Mouse (Mus musculus): ENCODE data around the gene Dcaf15. TPM values are rescaled to one million over a fixed set of nuclear protein-coding genes. Genes with fewer than 3 reads are reported as not detected.

Dcaf15 gene
- polyA plus RNA-seq, 1 experiment from 2014 or later = 19.2 TPM

GRCm38 (mm10) chr8:84087821-84088220, 16.7 kb downstream of the Dcaf15 start:
- Histone ChIP-seq H3K27ac (no peak overlapping the region), H3K27me3 (ENCODE audit: insufficient read depth, poor library complexity, severe bottlenecking) (peaks cover 10% of the 10 kb centered on the region; the same call in 1 of the 2 replicates), H3K4me3 (no peak overlapping the region), H3K9me3 (no peaks in the 10 kb centered on the region), H3K4me1 (replicated peaks) (peaks cover 23% of the 10 kb centered on the region), H3K36me3 (peaks cover 99% of the 10 kb centered on the region)
- DNase-seq (ENCODE audit: low spot score) = no peak
- WGBS = 96% methylated on average over 14 of the region's 14 CpGs

GRCm38 (mm10) chr8:84087156-84087555, 17.4 kb downstream of the Dcaf15 start:
- H3K27ac ChIP-seq = no peak overlapping the region
- no peak for DNase-seq (ENCODE audit: low spot score)
- no peaks in the 10 kb centered on the region for H3K9me3 ChIP-seq
- H3K36me3 ChIP-seq = peaks cover 99% of the 10 kb centered on the region
- peaks cover 23% of the 10 kb centered on the region for H3K4me1 ChIP-seq (replicated peaks)
- 83% methylated on average over 7 of the region's 7 CpGs for WGBS
- no peak overlapping the region for H3K4me3 ChIP-seq
- peaks cover 10% of the 10 kb centered on the region; the same call in 1 of the 2 replicates for H3K27me3 ChIP-seq (ENCODE audit: insufficient read depth, poor library complexity, severe bottlenecking)

- peak overlapping the region; percentile 46; the same call in 1 of the 2 replicates for H3K27ac ChIP-seq
- DNase-seq (ENCODE audit: low spot score) = peak; percentile 25
- no peaks in the 10 kb centered on the region for H3K9me3 ChIP-seq
- peaks cover 23% of the 10 kb centered on the region for H3K4me1 ChIP-seq (replicated peaks)
- H3K27me3 ChIP-seq (ENCODE audit: insufficient read depth, poor library complexity, severe bottlenecking) = peaks cover 10% of the 10 kb centered on the region; the same call in 1 of the 2 replicates
- peak overlapping the region; percentile 22 for H3K4me3 ChIP-seq
- 29% methylated on average over 42 of the region's 42 CpGs for WGBS
- H3K36me3 ChIP-seq = peaks cover 98% of the 10 kb centered on the region
These were observed 20.0 kb downstream of the Dcaf15 start for GRCm38 (mm10) chr8:84084341-84085115.

- Histone ChIP-seq H3K27me3 (ENCODE audit: insufficient read depth, poor library complexity, severe bottlenecking) (peaks cover 10% of the 10 kb centered on the region; the same call in 1 of the 2 replicates), H3K36me3 (peaks cover 98% of the 10 kb centered on the region), H3K4me3 (no peak overlapping the region), H3K4me1 (replicated peaks) (peaks cover 23% of the 10 kb centered on the region), H3K9me3 (no peaks in the 10 kb centered on the region), H3K27ac (peak overlapping the region; percentile 46; the same call in 1 of the 2 replicates)
- WGBS = 18% methylated on average over 8 of the region's 8 CpGs
- peak; percentile 73 for DNase-seq (ENCODE audit: low spot score)
These were observed 20.7 kb downstream of the Dcaf15 start for GRCm38 (mm10) chr8:84083829-84084241.

GRCm38 (mm10) chr8:84079206-84079605, 25.4 kb downstream of the Dcaf15 start:
- Histone ChIP-seq H3K27ac (no peak overlapping the region), H3K36me3 (peaks cover 96% of the 10 kb centered on the region), H3K9me3 (no peaks in the 10 kb centered on the region), H3K4me3 (no peak overlapping the region), H3K4me1 (replicated peaks) (peaks cover 28% of the 10 kb centered on the region), H3K27me3 (ENCODE audit: insufficient read depth, poor library complexity, severe bottlenecking) (no peaks in the 10 kb centered on the region)
- 84% methylated on average over 5 of the region's 5 CpGs for WGBS
- no peak for DNase-seq (ENCODE audit: low spot score)

- Histone ChIP-seq H3K36me3 (peaks cover 83% of the 10 kb centered on the region), H3K27ac (no peak overlapping the region), H3K4me1 (replicated peaks) (peaks cover 41% of the 10 kb centered on the region), H3K9me3 (no peaks in the 10 kb centered on the region), H3K4me3 (no peak overlapping the region), H3K27me3 (ENCODE audit: insufficient read depth, poor library complexity, severe bottlenecking) (no peaks in the 10 kb centered on the region)
- DNase-seq (ENCODE audit: low spot score) = no peak
- WGBS = 82% methylated on average over 3 of the region's 3 CpGs
These were observed 27.7 kb downstream of the Dcaf15 start for GRCm38 (mm10) chr8:84076849-84077248.

GRCm38 (mm10) chr8:84076412-84076811, 28.2 kb downstream of the Dcaf15 start:
- H3K4me1 ChIP-seq (replicated peaks) = peaks cover 46% of the 10 kb centered on the region
- H3K27ac ChIP-seq = no peak overlapping the region
- H3K9me3 ChIP-seq = no peaks in the 10 kb centered on the region
- H3K4me3 ChIP-seq = no peak overlapping the region
- DNase-seq (ENCODE audit: low spot score) = no peak
- peaks cover 81% of the 10 kb centered on the region for H3K36me3 ChIP-seq
- no peaks in the 10 kb centered on the region for H3K27me3 ChIP-seq (ENCODE audit: insufficient read depth, poor library complexity, severe bottlenecking)
- 90% methylated on average over 1 of the region's 1 CpGs for WGBS

GRCm38 (mm10) chr8:84073230-84073976, 31.2 kb downstream of the Dcaf15 start:
- DNase-seq (ENCODE audit: low spot score) = no peak
- 56% methylated on average over 10 of the region's 10 CpGs for WGBS
- peaks cover 51% of the 10 kb centered on the region for H3K36me3 ChIP-seq
- H3K27me3 ChIP-seq (ENCODE audit: insufficient read depth, poor library complexity, severe bottlenecking) = no peaks in the 10 kb centered on the region
- peak overlapping the region; percentile 59 for H3K27ac ChIP-seq
- no peak overlapping the region for H3K4me3 ChIP-seq
- no peaks in the 10 kb centered on the region for H3K9me3 ChIP-seq
- peaks cover 67% of the 10 kb centered on the region for H3K4me1 ChIP-seq (replicated peaks)

GRCm38 (mm10) chr8:84072321-84072720, 32.2 kb downstream of the Dcaf15 start:
- WGBS = 90% methylated on average over 10 of the region's 10 CpGs
- peaks cover 42% of the 10 kb centered on the region for H3K36me3 ChIP-seq
- no peak overlapping the region for H3K4me3 ChIP-seq
- no peaks in the 10 kb centered on the region for H3K9me3 ChIP-seq
- no peaks in the 10 kb centered on the region for H3K27me3 ChIP-seq (ENCODE audit: insufficient read depth, poor library complexity, severe bottlenecking)
- no peak overlapping the region for H3K27ac ChIP-seq
- H3K4me1 ChIP-seq (replicated peaks) = peaks cover 77% of the 10 kb centered on the region
- DNase-seq (ENCODE audit: low spot score) = no peak

GRCm38 (mm10) chr8:84071921-84072320, 32.6 kb downstream of the Dcaf15 start:
- no peaks in the 10 kb centered on the region for H3K9me3 ChIP-seq
- WGBS = 81% methylated on average over 3 of the region's 3 CpGs
- H3K27ac ChIP-seq = no peak overlapping the region
- no peaks in the 10 kb centered on the region for H3K27me3 ChIP-seq (ENCODE audit: insufficient read depth, poor library complexity, severe bottlenecking)
- H3K4me3 ChIP-seq = no peak overlapping the region
- no peak for DNase-seq (ENCODE audit: low spot score)
- peaks cover 75% of the 10 kb centered on the region for H3K4me1 ChIP-seq (replicated peaks)
- peaks cover 38% of the 10 kb centered on the region for H3K36me3 ChIP-seq

- Histone ChIP-seq H3K27ac (no peak overlapping the region), H3K4me3 (no peak overlapping the region), H3K36me3 (peaks cover 26% of the 10 kb centered on the region), H3K9me3 (no peaks in the 10 kb centered on the region), H3K27me3 (ENCODE audit: insufficient read depth, poor library complexity, severe bottlenecking) (no peaks in the 10 kb centered on the region), H3K4me1 (replicated peaks) (peaks cover 75% of the 10 kb centered on the region)
- DNase-seq (ENCODE audit: low spot score) = no peak
- 94% methylated on average over 2 of the region's 2 CpGs for WGBS
These were observed 33.9 kb downstream of the Dcaf15 start for GRCm38 (mm10) chr8:84070667-84071066.

- Histone ChIP-seq H3K36me3 (peaks cover 21% of the 10 kb centered on the region), H3K4me3 (no peak overlapping the region), H3K27ac (no peak overlapping the region; the same call in 1 of the 2 replicates), H3K27me3 (ENCODE audit: insufficient read depth, poor library complexity, severe bottlenecking) (no peaks in the 10 kb centered on the region), H3K9me3 (no peaks in the 10 kb centered on the region), H3K4me1 (replicated peaks) (peaks cover 78% of the 10 kb centered on the region)
- WGBS = 91% methylated on average over 5 of the region's 5 CpGs
- no peak for DNase-seq (ENCODE audit: low spot score)
These were observed 34.3 kb downstream of the Dcaf15 start for GRCm38 (mm10) chr8:84070241-84070640.

GRCm38 (mm10) chr8:84069750-84070149, 34.8 kb downstream of the Dcaf15 start:
- H3K27ac ChIP-seq = peak overlapping the region; percentile 35
- peaks cover 75% of the 10 kb centered on the region for H3K4me1 ChIP-seq (replicated peaks)
- 76% methylated on average over 2 of the region's 2 CpGs for WGBS
- no peak overlapping the region for H3K4me3 ChIP-seq
- no peak for DNase-seq (ENCODE audit: low spot score)
- no peaks in the 10 kb centered on the region for H3K9me3 ChIP-seq
- peaks cover 16% of the 10 kb centered on the region for H3K36me3 ChIP-seq
- H3K27me3 ChIP-seq (ENCODE audit: insufficient read depth, poor library complexity, severe bottlenecking) = no peaks in the 10 kb centered on the region

All from hindbrain, embryonic 10.5 days (tissue).